Mouse (Mus musculus): ENCODE measurements at regions not wholly inside any gene's neighbourhood (a gene's known extent, or its start where the extent isn't known, plus 50 kb on each side); places are given as distances from the start of the nearest gene placed in this dataset.
"Not testable (repeated sequence)": the region's sequence is repeated elsewhere in the genome, so short reads cannot be mapped to it uniquely, and the experiment has no call there.

- no peak for DNase-seq (ENCODE audit: low read depth, low spot score)
Observed at GRCm38 (mm10) chr17:91733927-91734324, 641.1 kb upstream of the Nrxn1 start.

- DNase-seq (ENCODE audit: low read depth, low spot score), result no peak
Observed at GRCm38 (mm10) chr17:91733174-91733926, 640.5 kb upstream of the Nrxn1 start.

GRCm38 (mm10) chr17:91710412-91710811, 617.5 kb upstream of the Nrxn1 start:
- peak; percentile 24 for DNase-seq (ENCODE audit: low read depth, low spot score)

DNA sequence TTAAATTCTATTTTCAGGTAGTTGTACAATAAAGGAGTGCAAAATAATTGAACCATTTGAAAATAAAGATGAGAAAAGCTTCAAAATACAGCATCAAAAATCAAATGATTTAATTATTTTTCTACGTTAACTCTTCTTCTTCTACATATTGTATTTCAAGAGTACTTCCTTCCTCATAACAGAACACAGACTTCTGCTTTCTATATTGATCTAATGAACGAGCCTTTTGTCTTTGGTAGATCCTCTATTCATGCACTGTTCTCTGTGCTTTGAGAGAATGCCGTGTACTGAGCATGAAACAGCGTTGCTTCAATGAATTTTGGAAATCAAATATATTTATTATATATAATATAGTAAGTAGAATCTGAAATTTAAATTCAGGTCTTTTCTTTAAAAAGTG, 598.2 kb upstream of the Nrxn1 start:
- peak; percentile 35 for DNase-seq (ENCODE audit: low read depth, low spot score)

DNA sequence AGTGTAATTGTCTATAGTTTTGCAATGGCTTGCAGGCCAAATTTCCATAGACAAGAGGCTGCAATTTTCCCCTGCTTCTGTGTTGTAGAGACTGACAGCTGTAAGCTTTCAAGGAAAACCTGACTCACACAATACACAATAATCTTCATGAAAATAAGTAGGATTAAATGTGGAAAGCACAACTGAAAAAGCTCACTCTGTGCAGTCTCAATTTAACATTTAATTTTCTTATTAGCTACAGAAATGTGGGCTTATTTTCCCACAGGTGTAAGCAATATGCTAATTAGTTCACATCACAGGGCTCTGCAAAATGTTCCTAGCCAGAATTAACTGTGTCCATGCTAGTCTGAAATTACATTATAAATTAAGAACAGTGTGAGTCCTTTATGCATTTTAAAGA, 564.6 kb upstream of the Nrxn1 start:
- DNase-seq (ENCODE audit: low read depth, low spot score), result no peak

DNA sequence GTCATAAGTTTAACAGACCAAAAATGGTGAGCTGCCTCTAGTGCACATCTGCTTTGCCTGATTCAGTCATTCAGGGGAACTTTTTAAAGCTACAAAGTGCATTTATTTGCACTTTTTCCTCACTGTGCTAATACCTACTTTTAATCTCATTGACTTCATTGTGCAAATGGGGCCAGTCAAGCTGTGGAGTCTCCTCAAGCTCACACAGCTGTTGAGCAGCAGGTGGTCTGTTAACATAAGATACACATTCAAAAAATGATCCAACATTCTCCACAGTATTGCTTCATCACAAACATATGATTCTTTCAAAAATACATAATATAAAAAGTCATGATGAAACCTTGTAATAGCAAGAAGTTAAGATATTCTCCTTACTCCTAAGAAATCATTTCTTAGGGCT, 564.2 kb upstream of the Nrxn1 start:
- no peak for DNase-seq (ENCODE audit: low read depth, low spot score)

GRCm38 (mm10) chr17:91631915-91632314, 539.0 kb upstream of the Nrxn1 start:
- peak; percentile 12 for DNase-seq (ENCODE audit: low read depth, low spot score)

DNA sequence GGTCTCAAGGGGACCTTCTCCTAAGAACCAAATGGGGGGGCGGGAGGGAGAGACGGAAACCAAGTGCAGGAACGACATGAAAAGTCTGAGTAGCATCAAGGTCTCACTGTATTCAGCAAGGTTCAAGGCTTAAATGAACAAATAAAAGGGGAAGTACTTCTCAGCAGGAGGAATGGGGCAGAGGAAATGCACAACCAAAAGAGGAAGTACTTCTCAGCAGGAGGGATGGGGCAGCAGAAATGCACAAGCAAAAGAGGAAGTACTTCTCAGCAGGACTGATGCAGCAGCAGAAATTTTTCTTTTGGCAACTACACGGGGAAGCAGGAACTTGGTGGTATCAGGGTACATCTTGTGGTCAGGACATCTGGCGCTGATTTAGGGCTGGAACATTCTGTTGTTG, 521.3 kb upstream of the Nrxn1 start:
- peak; percentile 64 for DNase-seq (ENCODE audit: low read depth, low spot score)

DNA sequence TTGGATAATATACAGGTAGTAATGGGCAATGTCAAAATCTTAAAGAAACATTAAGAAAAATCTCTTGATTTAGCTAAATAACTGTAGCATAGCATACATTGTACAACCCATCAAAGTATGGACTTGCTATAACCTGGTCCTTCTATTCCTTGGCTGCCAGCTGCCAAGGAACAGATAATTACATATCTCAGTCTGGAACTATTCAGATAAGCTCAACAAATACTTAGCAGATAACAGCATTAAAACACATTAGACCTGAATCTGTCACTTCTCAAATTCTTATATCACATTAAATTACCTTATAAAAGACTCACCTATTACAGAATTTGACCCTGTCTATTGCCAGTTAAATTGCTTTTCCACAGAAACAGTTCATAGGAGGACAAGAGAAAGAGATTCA, 496.2 kb upstream of the Nrxn1 start:
- no peak for DNase-seq (ENCODE audit: low read depth, low spot score)

- DNase-seq (ENCODE audit: low read depth, low spot score), result not testable (repeated sequence)
Observed at GRCm38 (mm10) chr17:91551058-91551691, 458.3 kb upstream of the Nrxn1 start.

- no peak for DNase-seq (ENCODE audit: low read depth, low spot score)
Observed at GRCm38 (mm10) chr17:91531488-91531887, 438.6 kb upstream of the Nrxn1 start.

- DNase-seq (ENCODE audit: low read depth, low spot score), result no peak
Observed at GRCm38 (mm10) chr17:91517256-91517655, 424.4 kb upstream of the Nrxn1 start.
